Mouse (Mus musculus): ENCODE measurements at regions not wholly inside any gene's neighbourhood (a gene's known extent, or its start where the extent isn't known, plus 50 kb on each side); places are given as distances from the start of the nearest gene placed in this dataset.

- TF ChIP-seq EP300 (optimal IDR thresholded peaks at IDR 0.05) (no peak), CTCF (IDR thresholded peaks at IDR 0.05; ENCODE audit: low read depth) (no peak)
Measured at GRCm38 (mm10) chr16:30194836-30195235, 72.5 kb downstream of the Cpn2 start.

Measured in stomach, postnatal 0 days (tissue).